ENCODE assay signal across 8 mouse cellular contexts in the genomic region with DNA sequence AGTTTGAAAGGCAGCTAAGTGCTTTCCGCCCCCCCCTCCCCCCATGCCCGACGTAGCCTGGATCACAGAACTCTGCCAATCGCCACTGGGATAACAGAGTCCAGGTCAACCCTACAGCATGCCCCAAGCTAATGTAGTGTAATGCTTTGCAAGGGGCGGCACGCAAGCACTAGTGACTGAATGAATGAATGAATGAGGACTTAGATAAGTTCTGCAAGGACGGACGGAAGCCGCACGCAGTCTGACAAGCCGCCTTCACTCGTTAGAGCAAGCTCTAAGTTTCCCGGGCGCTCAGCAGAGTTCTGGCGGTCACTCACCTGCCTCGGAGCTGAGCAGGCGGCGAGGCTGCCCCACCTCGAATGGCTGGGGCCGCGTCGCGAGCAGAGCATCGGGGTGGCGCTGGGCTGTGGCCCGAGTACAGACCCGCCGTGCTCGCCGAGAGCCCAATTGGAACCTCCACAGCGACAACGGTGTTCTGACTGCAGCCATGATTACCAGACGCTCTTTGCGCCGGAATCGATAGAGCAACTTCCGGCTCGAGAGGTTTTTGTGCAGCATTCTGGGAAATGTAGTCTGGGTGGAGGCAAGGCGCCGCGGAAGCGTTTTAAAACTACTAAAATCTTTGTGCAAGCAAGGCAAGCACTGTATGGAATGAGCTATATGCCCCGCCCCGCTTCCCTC. TPM values are rescaled to one million over a fixed set of nuclear protein-coding genes. Genes with fewer than 3 reads are reported as not detected.
A peak's percentile ranks its signal among the peaks of the same experiment; 100 is the strongest.
DNase-seq lines count a peak whose midpoint lies in the region; ATAC-seq and TF ChIP-seq lines count a peak whose summit lies in the region.

TSS of gene Mrps22 (minus strand) at position 505 of the 681 bp plus-strand sequence.

- H3K27ac ChIP-seq in MEL (ENCODE audit: control insufficient read depth, low read depth, low read length): peak within 1 kb of the TSS; percentile 52
- H3K27ac ChIP-seq in forebrain, embryonic 16.5 days (ENCODE audit: low read length): no peak within 1 kb of the TSS
- H3K27ac ChIP-seq in layer of hippocampus, adult 2 months: peak within 1 kb of the TSS; percentile 84
- no peak within 1 kb of the TSS for H3K27ac ChIP-seq in lung, embryonic 14.5 days (ENCODE audit: low read depth)
- H3K27ac ChIP-seq in olfactory bulb, adult 2 months (ENCODE audit: insufficient read depth, low read depth, low read length): no peak within 1 kb of the TSS
- no peak within 1 kb of the TSS for H3K27ac ChIP-seq in thymus, adult 2 months (ENCODE audit: control insufficient read depth, insufficient read depth, low read length)

- no peak for TF ChIP-seq RAD21 in MEL (IDR thresholded peaks at IDR 0.05; ENCODE audit: low read depth, low read length)

- TF ChIP-seq CTCF in MEL (IDR thresholded peaks at IDR 0.05 in 2 of 3, conservative IDR thresholded peaks at IDR 0.05 in 1 of 3; ENCODE audit: control insufficient read depth in 1 of 3, insufficient read depth in 1 of 3, low read depth in 2 of 3, low read length in 3 of 3, poor library complexity in 1 of 3, severe bottlenecking in 1 of 3): no peak
- no peak for TF ChIP-seq CTCF in layer of hippocampus, adult 2 months (conservative IDR thresholded peaks at IDR 0.05)
- TF ChIP-seq CTCF in lung, embryonic 14.5 days (IDR thresholded peaks at IDR 0.05; ENCODE audit: low read depth): no peak
- no peak for TF ChIP-seq CTCF in olfactory bulb, adult 2 months (IDR thresholded peaks at IDR 0.05; ENCODE audit: insufficient read depth, low read depth, low read length)
- 0 out of 2 replicates have a peak, but pooled peaks have one; percentile 23 for TF ChIP-seq CTCF in thymus, adult 2 months (IDR thresholded peaks at IDR 0.05; ENCODE audit: borderline replicate concordance, control insufficient read depth, extremely low read depth, insufficient read depth, low read length, poor library complexity)

- peak; percentile 95 for DNase-seq in MEL (ENCODE audit: low read depth, low spot score)
- DNase-seq in cerebellum, adult 18-20 months: peak; percentile 78 to 82
- DNase-seq in heart, postnatal 36 days: peak; percentile 75 to 77
- peak; percentile 75 to 82 for DNase-seq in layer of hippocampus, adult 2 months (ENCODE audit: low spot score in 2 of 2)
- DNase-seq in lung, embryonic 14.5 days: peak; percentile 96
- peak; percentile 84 for DNase-seq in thymus, adult 2 months

- no peaks in the 10 kb centered on the region for H3K9me3 ChIP-seq in MEL (replicated peaks; ENCODE audit: insufficient read depth, low read length)
- H3K9me3 ChIP-seq in forebrain, embryonic 16.5 days (ENCODE audit: control insufficient read depth, low read length): no peaks in the 10 kb centered on the region
- H3K9me3 ChIP-seq in lung, embryonic 14.5 days (ENCODE audit: low read depth, low read length): no peaks in the 10 kb centered on the region

- WGBS in forebrain, embryonic 16.5 days: under 1% methylated on average over 44 of the region's 44 CpGs
- WGBS in lung, embryonic 14.5 days: under 1% methylated on average over 44 of the region's 44 CpGs
- under 1% methylated on average over 44 of the region's 44 CpGs for WGBS in olfactory bulb, adult 2 months
- under 1% methylated on average over 44 of the region's 44 CpGs for WGBS in thymus, adult 2 months

- H3K4me3 ChIP-seq in MEL (ENCODE audit: control insufficient read depth in 1 of 2, insufficient read depth in 1 of 2, low read depth in 2 of 2, low read length in 2 of 2): peak within 1 kb of the TSS; percentile 94 to 95
- peak within 1 kb of the TSS; percentile 82 for H3K4me3 ChIP-seq in forebrain, embryonic 16.5 days (replicated peaks; ENCODE audit: low read length)
- H3K4me3 ChIP-seq in layer of hippocampus, adult 2 months: peak within 1 kb of the TSS; percentile 89
- H3K4me3 ChIP-seq in lung, embryonic 14.5 days (ENCODE audit: low read depth, low read length): peak within 1 kb of the TSS; percentile 92
- H3K4me3 ChIP-seq in olfactory bulb, adult 2 months (ENCODE audit: insufficient read depth, low read depth, low read length): peak within 1 kb of the TSS; percentile 63
- H3K4me3 ChIP-seq in thymus, adult 2 months (ENCODE audit: control insufficient read depth, insufficient read depth, low read length): peak within 1 kb of the TSS; percentile 98

- peak within 1 kb of the TSS; percentile 98 for H3K4me2 ChIP-seq in forebrain, embryonic 16.5 days (ENCODE audit: low read length)
- H3K4me2 ChIP-seq in lung, embryonic 14.5 days: peak within 1 kb of the TSS; percentile 77

- no peak for TF ChIP-seq EP300 in MEL (IDR thresholded peaks at IDR 0.05; ENCODE audit: low read depth in 1 of 2, low read length in 2 of 2)

- H3K9ac ChIP-seq in MEL (ENCODE audit: control insufficient read depth, low read depth, low read length, poor library complexity, severe bottlenecking): peak within 1 kb of the TSS; percentile 89
- H3K9ac ChIP-seq in forebrain, embryonic 16.5 days (replicated peaks; ENCODE audit: low read depth, low read length): peak within 1 kb of the TSS; percentile 81
- peak within 1 kb of the TSS; percentile 67 for H3K9ac ChIP-seq in lung, embryonic 14.5 days

- ATAC-seq in forebrain, embryonic 16.5 days: peak; percentile 97
- peak; percentile 98 for ATAC-seq in lung, embryonic 14.5 days (ENCODE audit: insufficient read depth)

- peaks cover 17% of the 10 kb centered on the region for H3K79me2 ChIP-seq in MEL (ENCODE audit: control insufficient read depth, insufficient read depth, low read length, poor library complexity)

- TF ChIP-seq POLR2A in MEL (IDR thresholded peaks at IDR 0.05; ENCODE audit: control insufficient read depth in 1 of 2, insufficient read depth in 1 of 2, low read depth in 1 of 2, low read length in 2 of 2, poor library complexity in 1 of 2): peak; percentile 69 to 92
- TF ChIP-seq POLR2A in olfactory bulb, adult 2 months (IDR thresholded peaks at IDR 0.05; ENCODE audit: insufficient read depth, low read depth, low read length): peak; percentile 78
- TF ChIP-seq POLR2A in thymus, adult 2 months (IDR thresholded peaks at IDR 0.05; ENCODE audit: control insufficient read depth, extremely low read depth, insufficient read depth, low read length, poor library complexity): peak; percentile 87

- intact Hi-C loops in heart, postnatal 36 days (cut with DNase I): loop anchor here (2.0 kb wide), 1 partner anchor 34 kb away; no protein-coding TSS in a partner anchor

- no peaks in the 10 kb centered on the region for H3K27me3 ChIP-seq in MEL (ENCODE audit: control insufficient read depth in 1 of 2, insufficient read depth in 2 of 2, low read length in 2 of 2)
- no peaks in the 10 kb centered on the region for H3K27me3 ChIP-seq in forebrain, embryonic 16.5 days (replicated peaks; ENCODE audit: control insufficient read depth, insufficient read depth, low read length)
- H3K27me3 ChIP-seq in lung, embryonic 14.5 days (ENCODE audit: insufficient read depth, low read length): no peaks in the 10 kb centered on the region
- no peaks in the 10 kb centered on the region for H3K27me3 ChIP-seq in thymus, adult 2 months (ENCODE audit: control insufficient read depth, insufficient read depth, low read length)

- H3K36me3 ChIP-seq in MEL (ENCODE audit: control insufficient read depth in 1 of 2, insufficient read depth in 2 of 2, low read length in 2 of 2): peaks cover 3 to 8% of the 10 kb centered on the region in 2 experiments; a peak in 3 of 4 replicates
- peaks cover 8% of the 10 kb centered on the region; the same call in 1 of the 2 replicates for H3K36me3 ChIP-seq in forebrain, embryonic 16.5 days (ENCODE audit: control insufficient read depth, insufficient read depth)
- peaks cover 23% of the 10 kb centered on the region for H3K36me3 ChIP-seq in lung, embryonic 14.5 days (ENCODE audit: insufficient read depth)
- peaks cover 14% of the 10 kb centered on the region for H3K36me3 ChIP-seq in thymus, adult 2 months (ENCODE audit: control insufficient read depth, insufficient read depth, low read length)

- peaks cover 0 to 7% of the 10 kb centered on the region in 2 experiments; a peak in 2 of 4 replicates for H3K4me1 ChIP-seq in MEL (ENCODE audit: control insufficient read depth in 1 of 2, insufficient read depth in 2 of 2, low read length in 2 of 2)
- H3K4me1 ChIP-seq in forebrain, embryonic 16.5 days (replicated peaks; ENCODE audit: control insufficient read depth, insufficient read depth, low read length): peaks cover 15% of the 10 kb centered on the region
- peaks cover 7% of the 10 kb centered on the region; the same call in 1 of the 2 replicates for H3K4me1 ChIP-seq in lung, embryonic 14.5 days (ENCODE audit: insufficient read depth)
- H3K4me1 ChIP-seq in olfactory bulb, adult 2 months (ENCODE audit: control insufficient read depth, insufficient read depth, low read length): peaks cover 3% of the 10 kb centered on the region; the same call in 1 of the 2 replicates
- H3K4me1 ChIP-seq in thymus, adult 2 months (replicated peaks; ENCODE audit: control insufficient read depth, insufficient read depth, low read length): peaks cover 3% of the 10 kb centered on the region; the same call in 1 of the 2 replicates

TF ChIP-seq in MEL, 35 proteins besides CTCF, POLR2A, EP300 and RAD21 (continues in another document):
- TF ChIP-seq USF1 (IDR thresholded peaks at IDR 0.05; ENCODE audit: low read depth, low read length) (no peak), USF2 (IDR thresholded peaks at IDR 0.05; ENCODE audit: borderline replicate concordance in 1 of 2, insufficient read depth in 1 of 2, low read depth in 1 of 2, low read length in 2 of 2) (no peak), RCOR1 (IDR thresholded peaks at IDR 0.05; ENCODE audit: low read depth, low read length) (no peak; the same call in 1 of the 2 replicates), MAFK (IDR thresholded peaks at IDR 0.05; ENCODE audit: borderline replicate concordance, low read depth, low read length) (no peak), CHD1 (IDR thresholded peaks at IDR 0.05; ENCODE audit: low read depth, low read length) (no peak), HCFC1 (IDR thresholded peaks at IDR 0.05; ENCODE audit: low read depth, low read length) (peak; percentile 99), NELFE (IDR thresholded peaks at IDR 0.05; ENCODE audit: low read depth, low read length) (peak; percentile 91), ETS1 (IDR thresholded peaks at IDR 0.05; ENCODE audit: low read depth, low read length) (0 out of 2 replicates have a peak, but pooled peaks have one; percentile 25), MAX (IDR thresholded peaks at IDR 0.05; ENCODE audit: low read length) (0 out of 2 replicates have a peak, but pooled peaks have one; percentile 1)

RNA-seq across cellular contexts. Expression of gene Mrps22, which starts in this region (rescaled TPM):
- 124 and 129 TPM in 2 replicates for total RNA-seq in MEL (2012; rRNA removed)
- 100 to 1,000 TPM in 1 of 2 experiments, 10 to 100 TPM in 1; 75.0 to 165 TPM for polyA plus RNA-seq in MEL (2012; ENCODE audit: insufficient read depth in 1 of 2, insufficient read length in 2 of 2, low read depth in 1 of 2, low replicate concordance in 2 of 2, missing spikeins in 1 of 2)
- 57.1 and 58.0 TPM in 2 replicates for polyA plus RNA-seq in forebrain, embryonic 16.5 days (2015; fragmentation: Nextera tagmentation; extraction: Ambion mirVana)
- 10 to 100 TPM; 31.5 to 34.5 TPM for total RNA-seq in heart, postnatal 36 days (2021)
- total RNA-seq in layer of hippocampus, adult 2 months (2021): 10 to 100 TPM; 29.0 to 32.4 TPM
- polyA plus RNA-seq in lung, embryonic 14.5 days (2014; fragmentation: Nextera tagmentation; extraction: Ambion mirVana): 51.0 and 54.4 TPM in 2 replicates
- polyA plus RNA-seq in olfactory bulb, adult 2 months (2012; ENCODE audit: insufficient read depth, insufficient read length, low replicate concordance, missing spikeins): not detected in 2 replicates
- polyA plus RNA-seq in thymus, adult 2 months (2012; rRNA removed): 16.9 and 18.5 TPM in 2 replicates

Comparison
In these comparisons a context has a peak if more than half of its experiments do, and no peak if none do; other contexts are left out.
1. RNA of gene Mrps22 (polyA plus RNA-seq): 75.0 to 165 TPM in MEL, 57.1 to 58.0 TPM in forebrain, embryonic 16.5 days, 51.0 to 54.4 TPM in lung, embryonic 14.5 days and 16.9 to 18.5 TPM in thymus, adult 2 months; not detected in olfactory bulb, adult 2 months; every median in the first group is over 10 times any median in the second.
2. H3K27ac ChIP-seq: peak in MEL (single experiment) and layer of hippocampus, adult 2 months (single experiment); none in forebrain, embryonic 16.5 days (single experiment), lung, embryonic 14.5 days (single experiment), olfactory bulb, adult 2 months (single experiment) and thymus, adult 2 months (single experiment).
3. Peak in every context shown above with its lines, with median percentiles within 50 percentile points of each other: DNase-seq, H3K4me3 ChIP-seq, H3K9ac ChIP-seq and POLR2A ChIP-seq.